19 mouse cellular contexts compared by ENCODE assay signal in genomic region chr19:61039151-61039550, GRCm38 (mm10).
"Had no signal": no experiment of that assay in that cellular context is flagged by ENCODE, and none has a peak within 500 bp of the region (broad histone marks: within the 10 kb centered on the region; RNA-seq: fewer than 3 reads in every experiment).

No protein-coding gene starts in this region.

- ATAC-seq: midbrain, embryonic 16.5 days had no signal

- H3K4me2 ChIP-seq: lung, embryonic 14.5 days; midbrain, embryonic 12.5 days; neural tube, embryonic 13.5 days; neural tube, embryonic 15.5 days had no signal

- H3K27ac ChIP-seq: midbrain, embryonic 10.5 days; midbrain, embryonic 12.5 days; neural tube, embryonic 13.5 days; neural tube, embryonic 15.5 days had no signal

- H3K4me3 ChIP-seq: midbrain, embryonic 10.5 days; midbrain, embryonic 12.5 days; myocyte; neural tube, embryonic 13.5 days; neural tube, embryonic 15.5 days had no signal

- H3K4me1 ChIP-seq: midbrain, embryonic 10.5 days; midbrain, embryonic 12.5 days; neural tube, embryonic 13.5 days; neural tube, embryonic 15.5 days had no signal

- H3K9me3 ChIP-seq: midbrain, embryonic 10.5 days; midbrain, embryonic 12.5 days; neural tube, embryonic 13.5 days; neural tube, embryonic 15.5 days had no signal

- H3K27me3 ChIP-seq: midbrain, embryonic 12.5 days; neural tube, embryonic 13.5 days; neural tube, embryonic 15.5 days had no signal

- H3K36me3 ChIP-seq: midbrain, embryonic 10.5 days; midbrain, embryonic 12.5 days; neural tube, embryonic 13.5 days had no signal

- H3K9ac ChIP-seq: lung, embryonic 14.5 days; midbrain, embryonic 12.5 days; neural tube, embryonic 13.5 days; neural tube, embryonic 15.5 days had no signal

- DNase-seq: lung, adult 18-20 months; lung, embryonic 14.5 days; lung, postnatal 10 days; lung, postnatal 4 days; midbrain, embryonic 14.5 days; retina, postnatal 1 day; right cerebral cortex, adult 18-20 months; right cerebral cortex, postnatal 25 days; right cerebral cortex, postnatal 4 days; spleen, adult 18-20 months; thymus, adult 18-20 months; thymus, postnatal 14 days; thymus, postnatal 36 days had no signal
